Mouse (Mus musculus) myocyte (in vitro differentiated cells): ENCODE results near the gene Tmem229a.

Experiments used
- CEBPB ChIP-seq: IDR thresholded peaks from 2 replicates; pipeline ENCODE4 v1.6.1; 2011; ENCODE audit warnings: mild to moderate bottlenecking, moderate library complexity; ENCODE audit not compliant: poor library complexity, insufficient read depth, severe bottlenecking
- E2F4 ChIP-seq: IDR thresholded peaks from one replicate; pipeline ENCODE4 v1.6.1; 2011; ENCODE audit warnings: mild to moderate bottlenecking, control low read depth, moderate library complexity; ENCODE audit not compliant: insufficient read depth
- MAX ChIP-seq: IDR thresholded peaks from one replicate; pipeline ENCODE4 v1.6.1; 2011; ENCODE audit warnings: low read depth, mild to moderate bottlenecking, control low read depth
- MYOD1 ChIP-seq, 3 experiments: IDR thresholded peaks; one replicate each; pipeline ENCODE4 v1.6.1; 2011; ENCODE audit warnings: control low read depth in 2 of 3, low read depth in 2 of 3, mild to moderate bottlenecking in 2 of 3, moderate library complexity in 1 of 3; ENCODE audit not compliant: insufficient read length in 2 of 3, control insufficient read depth in 1 of 3
- MYOG ChIP-seq, 3 experiments: IDR thresholded peaks; one replicate each; pipeline ENCODE4 v1.6.1; 2011; ENCODE audit warnings: control low read depth in 2 of 3, low read depth in 2 of 3, mild to moderate bottlenecking in 2 of 3; ENCODE audit not compliant: insufficient read length in 2 of 3, control insufficient read depth in 1 of 3, insufficient read depth in 1 of 3
- POLR2A ChIP-seq: IDR thresholded peaks from one replicate; pipeline ENCODE4 v1.6.1; 2011; ENCODE audit warnings: low read depth, mild to moderate bottlenecking, control low read depth, moderate library complexity; ENCODE audit not compliant: insufficient read length
- POLR2AphosphoS2 ChIP-seq: IDR thresholded peaks from one replicate; pipeline ENCODE4 v1.6.1; 2011; ENCODE audit warnings: low read depth, control low read depth; ENCODE audit not compliant: insufficient read length
- REST ChIP-seq: IDR thresholded peaks from one replicate; pipeline ENCODE4 v1.6.1; 2011; ENCODE audit warnings: mild to moderate bottlenecking, control low read depth, moderate library complexity; ENCODE audit not compliant: insufficient read depth, insufficient read length
- SRF ChIP-seq: IDR thresholded peaks from one replicate; pipeline ENCODE4 v1.6.1; 2011; ENCODE audit warnings: low read depth; ENCODE audit not compliant: control insufficient read depth, insufficient read length
- TCF12 ChIP-seq: IDR thresholded peaks from one replicate; pipeline ENCODE4 v1.6.1; 2011; ENCODE audit warnings: mild to moderate bottlenecking, control low read depth; ENCODE audit not compliant: poor library complexity, insufficient read depth, severe bottlenecking
- TCF3 ChIP-seq: IDR thresholded peaks from one replicate; pipeline ENCODE4 v1.6.1; 2011; ENCODE audit warnings: low read depth, control low read depth; ENCODE audit not compliant: insufficient read length
- USF1 ChIP-seq: IDR thresholded peaks from one replicate; pipeline ENCODE4 v1.6.1; 2011; ENCODE audit warnings: low read depth, mild to moderate bottlenecking, control low read depth, moderate library complexity

DNA sequence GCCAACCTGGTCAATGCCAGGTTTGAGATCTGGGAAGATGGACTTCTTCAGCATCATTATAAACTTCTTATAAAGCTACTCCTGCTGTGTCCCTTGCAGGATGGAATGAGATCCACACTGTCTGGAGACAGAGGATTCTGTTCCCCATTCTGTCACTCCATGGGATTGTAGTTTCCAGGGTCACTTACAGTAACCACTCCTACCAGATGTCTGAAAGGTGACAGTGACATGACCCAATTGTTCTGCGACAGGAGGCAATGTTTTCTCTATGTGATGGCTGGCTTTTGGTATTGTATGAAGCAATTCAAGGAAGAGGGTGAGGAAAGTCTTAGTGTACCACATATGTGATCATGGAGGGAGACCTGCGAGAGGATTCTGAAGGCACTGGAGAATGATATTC lies 48.3 kb downstream of the Tmem229a start:
- no peak for TF ChIP-seq REST
- no peak for TF ChIP-seq SRF
- no peak for TF ChIP-seq POLR2A
- TF ChIP-seq USF1 = no peak
- TF ChIP-seq MAX = no peak
- TF ChIP-seq POLR2AphosphoS2 = no peak
- no peak for TF ChIP-seq E2F4
- TF ChIP-seq MYOG (IDR thresholded peaks at IDR 0.05; ENCODE audit: control insufficient read depth in 1 of 3, insufficient read depth in 1 of 3, insufficient read length in 2 of 3, low read depth in 2 of 3) = no peak
- no peak for TF ChIP-seq CEBPB
- TF ChIP-seq TCF12 = no peak
- TF ChIP-seq MYOD1 (IDR thresholded peaks at IDR 0.05; ENCODE audit: control insufficient read depth in 1 of 3, insufficient read length in 2 of 3, low read depth in 2 of 3) = no peak
- no peak for TF ChIP-seq TCF3
